Mouse (Mus musculus): ENCODE results near the gene Dnajb3. TPM values are rescaled to one million over a fixed set of nuclear protein-coding genes. Genes with fewer than 3 reads are reported as not detected.
A peak's percentile ranks its signal among the peaks of the same experiment; 100 is the strongest.

Gene Dnajb3
- total RNA-seq, 1 experiment from 2014 or later: not detected

DNA sequence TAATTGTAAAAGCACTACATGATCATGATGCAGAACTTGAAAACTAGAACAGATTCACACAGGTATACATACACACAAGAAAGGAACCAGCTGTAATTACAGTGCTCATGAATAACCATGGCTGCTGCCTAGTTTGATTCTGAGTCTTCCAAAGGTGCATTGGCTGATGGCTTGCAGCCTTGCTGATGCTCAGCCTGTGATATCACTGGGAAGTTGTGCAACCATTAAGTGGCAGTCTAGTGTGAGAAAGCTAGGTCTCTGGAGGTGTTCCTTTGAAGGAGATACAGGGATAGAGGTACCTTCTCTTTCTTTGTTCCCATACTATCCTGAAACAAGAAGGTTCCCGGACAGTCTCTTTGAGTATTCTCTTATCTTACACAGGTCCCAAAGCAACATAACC lies 13.5 kb upstream of the Dnajb3 start:
- no peak for ATAC-seq (ENCODE audit: extremely low read depth, insufficient number of reproducible peaks, low FRiP score, poor library complexity, severe bottlenecking)

DNA sequence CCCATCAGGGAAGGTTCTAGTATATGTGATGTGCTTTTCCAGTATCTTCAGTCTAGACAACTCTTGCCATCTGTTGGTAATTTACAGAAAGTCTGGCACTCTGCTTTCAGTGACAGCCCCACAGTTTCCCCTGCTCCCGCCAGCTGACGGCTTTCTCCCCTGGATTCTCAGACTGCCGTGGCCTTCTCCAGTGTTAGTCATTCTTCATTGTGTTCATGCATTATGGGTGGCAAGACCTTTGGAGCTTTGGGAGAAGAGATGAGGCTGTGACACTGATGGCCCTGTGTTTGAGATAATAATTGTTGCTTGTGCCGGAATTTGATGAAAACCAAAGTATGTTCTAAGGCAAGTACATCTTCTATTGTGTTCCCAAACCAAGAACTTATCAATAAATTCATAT lies 13.0 kb upstream of the Dnajb3 start:
- ATAC-seq (ENCODE audit: extremely low read depth, insufficient number of reproducible peaks, low FRiP score, poor library complexity, severe bottlenecking): no peak

GRCm38 (mm10) chr1:88218051-88218450 lies 12.5 kb upstream of the Dnajb3 start:
- no peak for ATAC-seq (ENCODE audit: extremely low read depth, insufficient number of reproducible peaks, low FRiP score, poor library complexity, severe bottlenecking)

DNA sequence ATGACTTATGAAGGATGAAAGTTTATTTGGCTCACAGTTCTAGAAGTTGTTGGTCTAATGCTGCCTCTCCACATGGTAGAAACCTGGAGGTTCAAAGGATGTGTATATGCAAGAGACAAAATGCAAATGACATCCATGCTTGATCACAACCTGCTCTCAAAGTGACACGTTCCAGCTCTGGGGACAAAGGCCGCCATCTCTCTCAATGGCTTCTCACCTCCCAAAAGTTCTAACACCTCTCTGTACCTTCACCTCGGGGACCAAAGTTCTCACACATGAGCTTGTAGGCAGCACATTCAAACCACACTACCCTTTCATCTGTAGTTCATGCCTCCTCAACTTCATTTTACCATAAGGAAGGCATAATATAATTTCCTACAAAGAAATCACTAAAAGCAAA lies 12.0 kb upstream of the Dnajb3 start:
- no peak for ATAC-seq (ENCODE audit: extremely low read depth, insufficient number of reproducible peaks, low FRiP score, poor library complexity, severe bottlenecking)

DNA sequence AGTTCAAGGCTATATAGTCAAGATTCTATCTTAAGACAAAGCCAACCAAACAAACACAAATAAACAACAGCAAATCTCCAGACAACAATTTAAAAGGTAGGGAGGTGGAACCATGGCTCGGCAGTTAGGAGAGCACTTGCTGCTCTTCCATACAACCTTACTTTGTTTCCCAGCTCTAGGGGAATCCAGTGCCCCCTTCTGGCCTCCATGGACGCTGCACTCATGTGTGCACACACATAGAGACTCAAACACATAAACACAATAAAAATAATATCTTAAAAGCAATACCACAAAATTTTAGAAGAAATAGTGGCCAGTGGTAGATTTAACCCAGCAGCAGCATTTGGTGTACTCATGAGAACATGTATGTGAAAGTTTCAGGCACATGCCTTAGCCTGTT lies 11.6 kb upstream of the Dnajb3 start:
- no peak for ATAC-seq (ENCODE audit: extremely low read depth, insufficient number of reproducible peaks, low FRiP score, poor library complexity, severe bottlenecking)

DNA sequence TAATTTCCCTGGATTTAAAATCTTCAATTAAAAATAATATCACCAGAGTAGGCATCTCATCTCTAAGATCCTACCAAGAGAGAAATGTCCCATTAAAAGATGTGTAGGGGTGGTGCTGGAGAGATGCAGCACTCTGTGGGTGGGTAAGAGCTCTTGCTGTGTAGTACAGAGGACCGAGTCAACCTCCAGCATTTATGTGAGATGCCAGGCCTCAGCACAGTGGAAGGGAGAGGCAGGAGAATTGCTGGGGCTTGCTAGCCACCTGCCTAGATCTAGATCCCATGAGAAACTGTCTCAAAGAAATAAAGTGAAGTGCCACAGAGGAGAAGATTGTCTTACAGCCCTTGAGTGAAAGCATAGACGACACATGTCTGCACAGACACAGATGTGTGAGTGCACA lies 11.0 kb upstream of the Dnajb3 start:
- ATAC-seq (ENCODE audit: extremely low read depth, insufficient number of reproducible peaks, low FRiP score, poor library complexity, severe bottlenecking): no peak

DNA sequence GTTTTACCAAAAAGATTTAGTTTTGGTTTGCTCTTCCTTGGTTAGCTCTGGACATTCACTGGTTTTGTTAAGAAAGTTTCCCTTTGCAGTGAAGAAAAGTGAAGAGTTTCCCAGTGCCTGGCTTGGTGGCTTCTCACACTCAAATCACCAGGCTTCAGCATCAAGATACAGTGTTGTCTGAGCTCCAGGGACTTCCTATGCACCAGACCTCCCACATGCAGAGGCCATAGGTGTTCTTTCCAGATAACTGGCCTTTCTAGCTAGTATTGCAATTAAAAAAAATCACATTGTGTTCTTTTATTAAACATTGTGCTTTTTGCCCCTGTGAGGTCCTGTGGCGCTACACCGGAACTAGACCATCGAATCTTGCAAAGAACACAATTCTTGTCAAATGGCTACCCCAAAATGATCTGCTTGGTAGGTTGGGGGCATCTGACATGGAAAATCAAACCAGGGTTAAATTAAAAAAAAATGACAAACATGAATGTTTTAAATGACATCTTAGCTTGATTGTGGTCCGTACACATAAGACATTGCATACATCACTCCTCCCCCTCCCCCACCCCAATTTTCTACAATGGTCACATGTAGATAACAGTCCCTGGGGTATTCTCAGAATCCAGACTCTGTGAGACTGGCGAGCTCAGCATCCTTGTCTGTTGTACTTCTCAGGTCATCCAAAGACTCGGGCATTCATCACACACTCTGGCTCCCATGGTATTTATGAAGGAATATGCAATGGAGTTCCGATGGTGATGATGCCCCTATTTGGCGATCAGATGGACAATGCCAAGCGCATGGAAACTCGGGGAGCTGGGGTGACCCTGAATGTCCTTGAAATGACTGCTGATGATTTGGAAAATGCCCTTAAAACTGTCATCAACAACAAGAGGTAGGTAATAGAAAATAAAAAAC lies 10.1 kb upstream of the Dnajb3 start:
- no peak for ATAC-seq (ENCODE audit: extremely low read depth, insufficient number of reproducible peaks, low FRiP score, poor library complexity, severe bottlenecking)

DNA sequence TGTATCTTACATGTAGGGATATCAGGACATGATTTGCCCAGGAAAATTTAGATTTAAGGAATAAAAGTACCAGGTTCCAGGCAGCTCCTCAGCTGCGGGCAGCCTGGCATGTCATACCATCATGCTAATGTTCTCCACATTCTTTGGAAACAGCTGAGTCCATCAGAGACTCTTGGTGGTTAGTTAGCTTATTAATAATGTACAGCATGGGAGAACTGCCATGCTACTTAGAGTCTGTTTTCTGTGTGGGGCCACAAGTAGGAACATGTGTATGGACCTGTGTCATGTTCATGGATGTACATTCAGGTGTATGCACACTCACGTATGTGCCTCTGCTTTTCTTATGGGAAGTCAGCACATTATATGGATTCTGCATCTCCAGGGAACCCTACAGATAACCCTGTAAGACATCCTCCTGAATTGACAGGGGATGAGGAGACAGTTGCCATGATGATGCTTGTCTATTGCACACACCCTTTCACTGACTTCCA lies 8.9 kb upstream of the Dnajb3 start:
- ATAC-seq (ENCODE audit: extremely low read depth, insufficient number of reproducible peaks, low FRiP score, poor library complexity, severe bottlenecking): no peak

DNA sequence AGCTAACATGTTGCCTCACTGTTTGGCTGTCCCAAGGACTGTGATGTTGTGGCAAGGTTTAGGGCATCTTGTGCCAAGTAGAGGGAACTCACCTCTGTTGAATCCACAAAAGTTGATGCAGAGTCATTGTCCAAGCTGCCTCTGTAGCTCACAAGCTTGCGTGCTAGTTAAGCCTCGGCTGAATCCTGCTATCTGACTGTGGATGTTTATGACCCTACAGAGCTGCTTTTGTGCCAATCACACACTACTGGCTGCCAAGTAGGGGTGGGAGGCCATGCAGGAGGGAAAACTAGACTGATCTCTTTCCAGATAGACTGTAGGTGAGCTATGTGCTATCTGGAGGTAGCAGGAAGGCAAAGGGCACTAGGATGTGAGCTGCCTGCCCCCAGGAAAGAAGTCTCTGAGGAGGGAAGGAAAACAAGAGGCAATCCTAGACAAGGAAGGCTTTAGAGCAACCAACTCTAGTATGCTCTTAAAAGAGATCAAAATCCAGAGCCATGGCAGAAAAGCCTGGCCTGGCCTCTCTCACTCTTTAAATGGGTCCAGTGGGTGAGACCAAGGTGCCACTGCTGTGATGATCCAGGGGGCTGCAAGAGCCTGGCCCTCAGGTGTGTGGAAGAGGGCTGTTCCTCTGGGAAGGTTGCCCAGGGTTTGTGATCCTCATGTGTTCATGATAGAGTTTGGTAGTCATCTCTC lies 8.3 kb upstream of the Dnajb3 start:
- peak; percentile 1; the same call in 1 of the 2 replicates for ATAC-seq (ENCODE audit: extremely low read depth, insufficient number of reproducible peaks, low FRiP score, poor library complexity, severe bottlenecking)

GRCm38 (mm10) chr1:88213061-88213460 lies 7.5 kb upstream of the Dnajb3 start:
- no peak for ATAC-seq (ENCODE audit: extremely low read depth, insufficient number of reproducible peaks, low FRiP score, poor library complexity, severe bottlenecking)

DNA sequence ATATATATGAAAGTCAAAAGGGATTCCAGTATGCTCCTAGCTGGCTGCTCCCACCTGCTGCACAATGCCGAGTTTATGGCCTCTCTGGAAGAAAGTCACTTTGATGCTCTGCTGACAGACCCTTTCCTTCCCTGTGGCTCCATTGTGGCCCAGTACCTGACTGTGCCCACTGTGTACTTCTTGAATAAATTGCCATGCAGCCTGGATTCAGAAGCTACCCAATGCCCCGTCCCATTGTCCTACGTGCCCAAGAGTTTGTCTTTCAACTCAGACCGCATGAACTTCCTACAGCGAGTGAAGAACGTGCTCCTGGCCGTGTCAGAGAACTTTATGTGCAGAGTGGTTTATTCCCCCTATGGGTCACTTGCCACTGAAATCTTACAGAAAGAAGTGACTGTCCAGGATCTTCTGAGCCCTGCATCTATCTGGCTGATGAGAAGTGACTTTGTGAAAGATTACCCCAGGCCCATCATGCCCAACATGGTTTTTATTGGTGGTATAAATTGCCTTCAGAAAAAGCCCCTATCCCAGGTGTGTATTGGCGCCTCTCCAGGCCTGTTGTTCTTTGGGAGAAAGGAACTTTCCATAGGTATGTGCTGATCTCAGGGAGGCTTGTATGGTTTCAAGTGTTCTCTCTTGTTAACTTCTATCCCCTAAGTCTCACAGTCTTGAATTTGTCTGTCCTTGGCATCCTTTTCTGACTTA lies 6.9 kb upstream of the Dnajb3 start:
- ATAC-seq (ENCODE audit: extremely low read depth, insufficient number of reproducible peaks, low FRiP score, poor library complexity, severe bottlenecking): 0 out of 2 replicates have a peak, but pooled peaks have one; percentile 11

- ATAC-seq (ENCODE audit: extremely low read depth, insufficient number of reproducible peaks, low FRiP score, poor library complexity, severe bottlenecking): peak; percentile 6; the same call in 1 of the 2 replicates
Measured at GRCm38 (mm10) chr1:88211812-88212211, 6.2 kb upstream of the Dnajb3 start, which contains the start of gene Ugt1a1. Ugt1a1 (plus strand) TSS chr1:88211959.

GRCm38 (mm10) chr1:88206843-88207479 lies 1.4 kb upstream of the Dnajb3 start:
- ATAC-seq (ENCODE audit: extremely low read depth, insufficient number of reproducible peaks, low FRiP score, poor library complexity, severe bottlenecking): no peak

DNA sequence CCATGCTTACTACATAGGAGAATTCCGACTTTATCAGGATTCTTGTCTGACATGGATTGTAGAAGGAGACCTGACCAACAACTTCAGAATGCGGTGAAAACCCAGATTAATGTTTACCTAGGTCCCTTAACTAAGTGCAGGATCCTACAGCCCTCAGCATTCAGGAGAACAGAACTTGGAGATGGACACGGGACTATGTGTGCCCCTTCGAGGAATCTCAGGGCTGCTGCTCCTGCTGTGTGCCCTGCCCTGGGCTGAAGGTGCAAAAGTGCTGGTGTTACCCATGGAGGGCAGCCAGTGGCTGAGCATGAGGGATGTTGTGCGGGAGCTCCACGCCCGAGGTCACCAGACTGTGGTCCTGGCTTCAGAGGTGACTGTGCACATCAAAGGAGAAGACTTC lies 5.1 kb downstream of the Dnajb3 start, which contains the start of gene Ugt1a2:
Gene Ugt1a2 (plus strand): TSS at position 146 of the 400 bp plus-strand sequence.
- no peak for ATAC-seq (ENCODE audit: extremely low read depth, insufficient number of reproducible peaks, low FRiP score, poor library complexity, severe bottlenecking)

DNA sequence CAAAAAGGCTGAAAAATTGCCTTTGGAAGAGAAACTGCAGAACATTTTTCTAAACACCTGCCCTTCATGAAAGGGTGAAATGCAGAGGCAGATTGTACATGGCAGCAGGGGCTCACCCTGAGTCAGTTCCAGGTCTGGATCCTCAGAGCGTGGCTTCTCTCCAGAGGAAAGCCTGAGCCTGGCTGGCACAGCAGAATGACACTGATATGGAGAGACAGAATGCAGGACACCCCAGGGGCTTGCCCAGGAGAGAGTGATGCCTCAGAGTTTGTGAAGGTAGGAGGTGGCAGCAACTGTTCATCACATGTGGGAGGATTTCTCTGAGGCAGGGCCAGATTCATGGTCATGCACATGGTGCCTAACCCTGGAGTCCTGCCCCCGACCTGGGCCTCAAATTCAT lies 5.6 kb downstream of the Dnajb3 start:
- ATAC-seq (ENCODE audit: extremely low read depth, insufficient number of reproducible peaks, low FRiP score, poor library complexity, severe bottlenecking): no peak

- ATAC-seq (ENCODE audit: extremely low read depth, insufficient number of reproducible peaks, low FRiP score, poor library complexity, severe bottlenecking): no peak
Measured at GRCm38 (mm10) chr1:88197443-88197842, 8.1 kb downstream of the Dnajb3 start.

DNA sequence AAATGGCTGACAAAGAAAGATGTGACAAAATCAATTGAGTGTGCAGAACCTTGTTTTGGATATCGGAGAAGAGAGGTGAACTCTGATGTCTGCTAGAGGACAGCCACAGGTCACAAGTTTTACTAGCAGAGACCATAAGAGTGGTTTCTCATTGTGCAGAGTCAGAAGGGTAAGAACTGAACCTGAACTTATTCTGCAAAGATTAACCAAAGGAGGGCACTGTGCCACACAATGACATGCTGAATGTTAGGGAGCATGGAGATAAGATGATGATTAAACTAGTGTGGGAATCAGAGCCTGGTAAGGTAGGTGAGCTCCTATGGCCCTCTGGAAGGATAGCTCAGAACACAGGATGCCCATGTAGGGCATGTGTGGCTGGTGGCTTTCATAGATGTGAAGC lies 9.9 kb downstream of the Dnajb3 start:
- ATAC-seq (ENCODE audit: extremely low read depth, insufficient number of reproducible peaks, low FRiP score, poor library complexity, severe bottlenecking): no peak

DNA sequence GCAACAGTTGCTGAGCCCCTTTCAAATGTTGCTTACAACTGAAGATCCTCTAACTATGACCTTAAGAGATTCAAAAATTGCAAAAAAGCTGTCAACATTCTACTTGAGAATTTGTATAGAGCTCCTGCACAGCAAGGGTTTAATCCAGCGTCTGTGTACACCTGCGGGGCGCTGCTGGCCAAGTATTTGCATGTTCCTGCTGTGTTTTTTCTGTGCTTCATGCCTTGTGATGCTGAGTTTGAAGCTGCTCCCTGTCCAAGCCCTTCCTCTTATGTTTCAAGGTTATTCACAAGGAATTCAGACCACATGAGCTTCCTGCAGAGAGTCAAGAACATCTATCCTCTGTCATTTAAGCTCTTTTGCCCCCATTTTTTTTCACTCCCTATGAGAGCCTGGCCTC lies 13.4 kb downstream of the Dnajb3 start:
- ATAC-seq (ENCODE audit: extremely low read depth, insufficient number of reproducible peaks, low FRiP score, poor library complexity, severe bottlenecking): no peak

All from neutrophil, adult 5-6 weeks (primary cell).